Mouse (Mus musculus) layer of hippocampus, postnatal 14 days (tissue): ENCODE results near the gene Stc2. TPM values are rescaled to one million over a fixed set of nuclear protein-coding genes. Genes with fewer than 3 reads are reported as not detected.

ENCODE experiments used
- DNase-seq, 2 experiments: peaks; one replicate each; pipeline ENCODE4 v3.0.0; 2021 to 2022; ENCODE audit warnings: low spot score in 2 of 2, mixed read lengths in 1 of 2
- long read RNA-seq, 2 experiments: library from polyadenylated mRNA; stranded (forward); transcript quantifications; one replicate each; pipeline ENCODE4 v2.0.0; 2021
- total RNA-seq, 2 experiments: library from RNA; stranded (reverse); gene quantifications; 2 replicates each; pipeline ENCODE4 v1.2.3; 2021

Stc2 gene
- 1 to 10 TPM; 5.0 to 6.4 TPM for total RNA-seq
- long read RNA-seq, experiment 1, partial matches to known transcripts = 1 of 2 reads
- long read RNA-seq, experiment 1, other reads (novel, unspliced or antisense) = 1 of 2 reads
- long read RNA-seq, experiment 2, partial matches to known transcripts = 1 of 2 reads
- long read RNA-seq, experiment 2, other reads (novel, unspliced or antisense) = 0 of 2 reads

GRCm38 (mm10) chr11:31369648-31370286 lies at the start of gene Stc2:
TSS of gene Stc2 (minus strand) at chr11:31370074.
- DNase-seq = peak; percentile 60 to 75

- DNase-seq = no peak
Observed at GRCm38 (mm10) chr11:31417071-31417470, 47.2 kb upstream of the Stc2 start.

- DNase-seq = no peak
Observed at GRCm38 (mm10) chr11:31412376-31412775, 42.5 kb upstream of the Stc2 start.

GRCm38 (mm10) chr11:31406736-31407135 lies 36.9 kb upstream of the Stc2 start:
- DNase-seq = no peak

- no peak for DNase-seq
Observed at GRCm38 (mm10) chr11:31403080-31403479, 33.2 kb upstream of the Stc2 start.

- no peak for DNase-seq
Observed at GRCm38 (mm10) chr11:31398604-31399003, 28.7 kb upstream of the Stc2 start.

GRCm38 (mm10) chr11:31396638-31397417 lies 27.0 kb upstream of the Stc2 start:
- DNase-seq = no peak

- DNase-seq = no peak
Observed at GRCm38 (mm10) chr11:31394026-31394425, 24.2 kb upstream of the Stc2 start.

GRCm38 (mm10) chr11:31392340-31392739 lies 22.5 kb upstream of the Stc2 start:
- DNase-seq = no peak

GRCm38 (mm10) chr11:31388890-31389289 lies 19.0 kb upstream of the Stc2 start:
- no peak for DNase-seq

GRCm38 (mm10) chr11:31387526-31387925 lies 17.7 kb upstream of the Stc2 start:
- no peak for DNase-seq

- DNase-seq = no peak
Observed at GRCm38 (mm10) chr11:31386571-31386970, 16.7 kb upstream of the Stc2 start.

- no peak for DNase-seq
Observed at GRCm38 (mm10) chr11:31383968-31384367, 14.1 kb upstream of the Stc2 start.

GRCm38 (mm10) chr11:31382145-31382544 lies 12.3 kb upstream of the Stc2 start:
- no peak for DNase-seq

- DNase-seq = no peak
Observed at GRCm38 (mm10) chr11:31373438-31373837, 3.6 kb upstream of the Stc2 start.

- no peak for DNase-seq
Observed at GRCm38 (mm10) chr11:31372206-31372605, 2.3 kb upstream of the Stc2 start.

GRCm38 (mm10) chr11:31371256-31371838 lies 1.5 kb upstream of the Stc2 start:
- DNase-seq = no peak

GRCm38 (mm10) chr11:31370436-31371230 lies 759 bp upstream of the Stc2 start:
- no peak for DNase-seq

GRCm38 (mm10) chr11:31368965-31369647 lies 768 bp downstream of the Stc2 start:
- peak in 1 of 2 experiments; percentile 48 for DNase-seq

GRCm38 (mm10) chr11:31368252-31368964 lies 1.5 kb downstream of the Stc2 start:
- DNase-seq = peak in 1 of 2 experiments; percentile 47
